Mouse (Mus musculus) embryonic facial prominence, embryonic 14.5 days (tissue): ENCODE measurements around the gene Tcl1. TPM values are rescaled to one million over a fixed set of nuclear protein-coding genes. Genes with fewer than 3 reads are reported as not detected.
"Not testable (repeated sequence)": the region's sequence is repeated elsewhere in the genome, so short reads cannot be mapped to it uniquely, and the experiment has no call there.

Experiments used
- ATAC-seq: fragments of 200-750 bp; cut with Nextera tagmentation; 2 replicates; pipeline ENCODE4 v1.8.0; 2017; ENCODE audit warnings: low read depth, moderate number of reproducible peaks, moderate TSS enrichment
- DNase-seq: peaks from one replicate; pipeline ENCODE4 v3.0.0-alpha.2; 2015; ENCODE audit warnings: low spot score
- H3K27ac ChIP-seq: fragments of 300-500 bp; sonication (generic); replicated peaks from 2 replicates; pipeline ENCODE4 v1.5.1; 2014; ENCODE audit warnings: low read depth, mild to moderate bottlenecking, low read length, moderate library complexity
- H3K27me3 ChIP-seq: fragments of 300-500 bp; sonication (generic); replicated peaks from 2 replicates; pipeline ENCODE4 v1.6.1; 2014; ENCODE audit warnings: low read length; ENCODE audit not compliant: control insufficient read depth, insufficient read depth
- H3K36me3 ChIP-seq: fragments of 300-500 bp; sonication (generic); 2 replicates; pipeline ENCODE4 v1.6.1; 2014; ENCODE audit warnings: low read length, mixed read lengths; ENCODE audit not compliant: control insufficient read depth, insufficient read depth
- H3K4me1 ChIP-seq: fragments of 300-500 bp; sonication (generic); 2 replicates; pipeline ENCODE4 v1.6.1; 2014; ENCODE audit warnings: antibody characterized with exemption, low read length; ENCODE audit not compliant: control insufficient read depth, insufficient read depth
- H3K4me2 ChIP-seq: fragments of 300-500 bp; sonication (generic); 2 replicates; pipeline ENCODE4 v1.6.1; 2014; ENCODE audit warnings: low read depth, mild to moderate bottlenecking, low read length, moderate library complexity, mixed read lengths
- H3K4me3 ChIP-seq: fragments of 300-500 bp; sonication (generic); 2 replicates; pipeline ENCODE4 v1.5.1; 2014; ENCODE audit warnings: low read depth, mild to moderate bottlenecking, low read length
- H3K9ac ChIP-seq: fragments of 300-500 bp; sonication (generic); 2 replicates; pipeline ENCODE4 v1.6.1; 2014; ENCODE audit warnings: low read depth, mild to moderate bottlenecking, low read length, moderate library complexity, mixed read lengths
- H3K9me3 ChIP-seq: fragments of 300-500 bp; sonication (generic); 2 replicates; pipeline ENCODE4 v1.6.1; 2016; ENCODE audit warnings: low read length; ENCODE audit not compliant: control insufficient read depth
- WGBS: fragments of 180-500 bp; shearing (Covaris S2); extraction: QIAGEN DNeasy Blood & Tissue Kit; methylation state at CpG from one replicate; pipeline ENCODE4 v1.1.7; 2014; 5-methylcytosine and 5-hydroxymethylcytosine counted together
- polyA plus RNA-seq: library from polyadenylated mRNA; unstranded; fragments of >200 nt; fragmentation: Nextera tagmentation; extraction: Ambion mirVana; gene quantifications from 2 replicates; pipeline ENCODE4 v1.2.1, GENCODE M21; 2014

Gene Tcl1
- polyA plus RNA-seq, 1 experiment from 2014 or later = not detected

DNA sequence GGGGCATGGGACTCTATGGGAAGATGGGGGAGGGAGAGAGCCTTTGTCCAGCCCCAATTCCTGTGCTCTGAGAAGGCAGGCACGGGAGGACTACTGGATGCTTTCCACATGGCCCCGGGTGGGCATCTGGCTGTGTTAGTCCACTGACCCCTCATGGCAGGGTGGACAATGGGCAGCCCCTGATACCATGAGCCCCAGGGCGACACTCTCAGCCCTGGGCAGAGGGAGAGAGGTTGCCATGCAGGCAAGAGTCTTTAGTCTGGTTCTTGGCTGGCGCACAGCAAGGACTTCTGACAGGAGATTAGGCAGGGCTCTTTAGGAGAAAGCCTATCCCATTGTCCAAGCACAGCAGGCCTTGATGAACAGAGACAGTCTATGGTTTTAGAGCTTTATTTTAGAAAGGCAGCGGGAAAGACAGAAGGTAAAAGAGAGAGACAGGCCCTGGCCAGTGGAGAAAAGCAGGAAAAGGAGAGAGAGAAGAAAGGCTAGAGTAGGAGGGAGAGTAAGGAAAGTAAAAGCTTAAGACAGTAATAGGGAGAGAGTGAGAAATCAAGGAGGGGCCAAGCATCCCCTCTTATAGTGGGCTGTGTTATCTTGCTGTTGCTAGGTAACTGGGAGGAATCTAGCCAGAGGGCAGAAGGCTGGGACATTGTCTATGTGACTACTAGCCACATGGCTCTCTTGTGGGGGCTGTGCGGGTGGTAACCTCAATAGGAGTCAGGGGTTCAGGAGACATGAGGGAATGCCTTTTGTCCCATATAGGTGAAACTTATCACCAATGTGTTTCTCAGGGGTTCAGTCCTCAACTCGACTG, 22.7 kb downstream of the Tcl1 start:
- not testable (repeated sequence) for DNase-seq, H3K27ac ChIP-seq, ATAC-seq, H3K27me3 ChIP-seq, H3K4me3 ChIP-seq, H3K36me3 ChIP-seq, H3K9me3 ChIP-seq, H3K9ac ChIP-seq, H3K4me2 ChIP-seq, H3K4me1 ChIP-seq
- 44% methylated on average over 7 of the region's 7 CpGs for WGBS

GRCm38 (mm10) chr12:105190743-105191142, 31.9 kb downstream of the Tcl1 start, which contains the start of gene Tcl1b3:
Gene Tcl1b3, plus strand, starts transcription at chr12:105191043.
- not testable (repeated sequence) for H3K27ac ChIP-seq, H3K4me1 ChIP-seq, ATAC-seq, H3K36me3 ChIP-seq, H3K27me3 ChIP-seq, H3K4me3 ChIP-seq, H3K4me2 ChIP-seq, H3K9ac ChIP-seq, H3K9me3 ChIP-seq, DNase-seq
- 94% methylated on average over 6 of the region's 6 CpGs for WGBS

GRCm38 (mm10) chr12:105188980-105189379, 33.6 kb downstream of the Tcl1 start:
- H3K9ac ChIP-seq, H3K27ac ChIP-seq, H3K4me3 ChIP-seq, ATAC-seq, H3K27me3 ChIP-seq, H3K4me2 ChIP-seq, DNase-seq, H3K9me3 ChIP-seq, H3K36me3 ChIP-seq, H3K4me1 ChIP-seq: not testable (repeated sequence)
- WGBS = 39% methylated on average over 2 of the region's 2 CpGs

- ATAC-seq = not testable (repeated sequence)
Observed at GRCm38 (mm10) chr12:105181040-105181644, 41.5 kb downstream of the Tcl1 start.

GRCm38 (mm10) chr12:105176044-105176443, 46.5 kb downstream of the Tcl1 start, which contains the start of gene Tcl1b5:
Gene Tcl1b5, plus strand, starts transcription at chr12:105176344.
- WGBS = 58% methylated on average over 3 of the region's 3 CpGs
- H3K27me3 ChIP-seq, DNase-seq, H3K4me2 ChIP-seq, H3K9me3 ChIP-seq, H3K4me3 ChIP-seq, H3K9ac ChIP-seq, H3K27ac ChIP-seq, H3K36me3 ChIP-seq, ATAC-seq, H3K4me1 ChIP-seq: not testable (repeated sequence)

More at GRCm38 (mm10) chr12:105181040-105181644, 41.5 kb downstream of the Tcl1 start:
- DNase-seq, H3K27me3 ChIP-seq, H3K27ac ChIP-seq, H3K4me3 ChIP-seq, H3K9me3 ChIP-seq, H3K4me2 ChIP-seq, H3K4me1 ChIP-seq, H3K36me3 ChIP-seq, H3K9ac ChIP-seq: not testable (repeated sequence)
- 78% methylated on average over 4 of the region's 4 CpGs for WGBS

DNA sequence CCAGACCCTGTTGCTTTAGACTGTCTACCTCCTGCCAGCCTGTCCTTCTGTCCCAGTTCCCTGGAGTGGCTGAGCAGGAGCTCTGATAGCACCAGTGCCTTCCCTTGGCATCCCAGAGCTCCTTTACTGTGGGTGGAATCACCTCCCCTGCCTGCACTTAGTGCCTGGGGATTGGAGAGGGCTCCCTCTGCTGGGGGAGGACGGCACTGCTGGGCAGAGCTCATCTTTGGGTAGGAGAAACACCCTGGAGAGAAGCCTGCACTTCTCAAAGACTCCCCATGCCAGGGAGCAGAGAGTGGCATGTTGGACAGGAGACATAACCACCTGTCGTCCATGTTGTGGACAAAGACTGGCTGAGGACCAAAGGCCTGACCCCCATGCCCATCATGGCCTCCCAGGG, 48.3 kb downstream of the Tcl1 start:
- H3K27me3 ChIP-seq, ATAC-seq, DNase-seq, H3K36me3 ChIP-seq, H3K4me2 ChIP-seq, H3K9me3 ChIP-seq, H3K4me1 ChIP-seq, H3K9ac ChIP-seq, H3K4me3 ChIP-seq, H3K27ac ChIP-seq: not testable (repeated sequence)
- 41% methylated on average over 2 of the region's 2 CpGs for WGBS

- DNase-seq = no peak
- 71% methylated on average over 2 of the region's 2 CpGs for WGBS
Observed at GRCm38 (mm10) chr12:105173366-105173765, 49.2 kb downstream of the Tcl1 start.

More at GRCm38 (mm10) chr12:105173366-105173765, 49.2 kb downstream of the Tcl1 start:
- H3K4me3 ChIP-seq = no peak overlapping the region
- H3K4me1 ChIP-seq = no peaks in the 10 kb centered on the region
- no peak overlapping the region for H3K27ac ChIP-seq
- ATAC-seq = no peak
- H3K9me3 ChIP-seq = no peaks in the 10 kb centered on the region
- H3K27me3 ChIP-seq = no peaks in the 10 kb centered on the region
- H3K36me3 ChIP-seq = no peaks in the 10 kb centered on the region
- H3K4me2 ChIP-seq = no peak overlapping the region
- no peak overlapping the region for H3K9ac ChIP-seq
